Mouse (Mus musculus) layer of hippocampus, adult 9-10 months (tissue): ENCODE results near the gene Pknox1.
A peak's percentile ranks its signal among the peaks of the same experiment; 100 is the strongest.

Experiments used
- DNase-seq: peaks from one replicate; pipeline ENCODE4 v3.0.0; 2022; ENCODE audit warnings: low spot score

The Pknox1 gene

GRCm38 (mm10) chr17:31556253-31556652 lies 8.3 kb upstream of the Pknox1 start:
- no peak for DNase-seq

GRCm38 (mm10) chr17:31557124-31557880 lies 7.2 kb upstream of the Pknox1 start:
- DNase-seq = no peak

GRCm38 (mm10) chr17:31557947-31558542 lies 6.5 kb upstream of the Pknox1 start:
- DNase-seq = no peak

GRCm38 (mm10) chr17:31559021-31559789 lies 5.3 kb upstream of the Pknox1 start:
- DNase-seq = no peak

GRCm38 (mm10) chr17:31563632-31564014 lies 911 bp upstream of the Pknox1 start:
- no peak for DNase-seq

- DNase-seq = no peak
Measured at GRCm38 (mm10) chr17:31564858-31565140, 265 bp downstream of the Pknox1 start.

- DNase-seq = no peak
Measured at GRCm38 (mm10) chr17:31565141-31566056, 865 bp downstream of the Pknox1 start.

GRCm38 (mm10) chr17:31566276-31566675 lies 1.7 kb downstream of the Pknox1 start:
- no peak for DNase-seq

- DNase-seq = no peak
Measured at GRCm38 (mm10) chr17:31569756-31570155, 5.2 kb downstream of the Pknox1 start.

GRCm38 (mm10) chr17:31570321-31570925 lies 5.9 kb downstream of the Pknox1 start:
- DNase-seq = no peak

GRCm38 (mm10) chr17:31571689-31572088 lies 7.2 kb downstream of the Pknox1 start:
- DNase-seq = no peak

GRCm38 (mm10) chr17:31574662-31575061 lies 10.1 kb downstream of the Pknox1 start:
- DNase-seq = no peak

- DNase-seq = no peak
Measured at GRCm38 (mm10) chr17:31576394-31577175, 12.1 kb downstream of the Pknox1 start.

GRCm38 (mm10) chr17:31580344-31580743 lies 15.8 kb downstream of the Pknox1 start:
- no peak for DNase-seq

- DNase-seq = no peak
Measured at GRCm38 (mm10) chr17:31583185-31583584, 18.7 kb downstream of the Pknox1 start.

- DNase-seq = no peak
Measured at GRCm38 (mm10) chr17:31583781-31584180, 19.2 kb downstream of the Pknox1 start.

GRCm38 (mm10) chr17:31588115-31588514 lies 23.6 kb downstream of the Pknox1 start:
- no peak for DNase-seq

- no peak for DNase-seq
Measured at GRCm38 (mm10) chr17:31588726-31589125, 24.2 kb downstream of the Pknox1 start.

- DNase-seq = no peak
Measured at GRCm38 (mm10) chr17:31590846-31591245, 26.3 kb downstream of the Pknox1 start.

- no peak for DNase-seq
Measured at GRCm38 (mm10) chr17:31594590-31594989, 30.1 kb downstream of the Pknox1 start.

- peak; percentile 45 for DNase-seq
Measured at GRCm38 (mm10) chr17:31595077-31595476, 30.5 kb downstream of the Pknox1 start.
